ENCODE assay signal across 31 mouse cellular contexts in genomic region chr1:168057479-168057878, GRCm38 (mm10).
DNase-seq lines count a peak whose midpoint lies in the region; ATAC-seq and TF ChIP-seq lines count a peak whose summit lies in the region.
"Had no signal": no experiment of that assay in that cellular context is flagged by ENCODE, and none has a peak within 500 bp of the region (broad histone marks: within the 10 kb centered on the region; RNA-seq: fewer than 3 reads in every experiment).

No protein-coding gene starts in this region.

- TF ChIP-seq CTCF in brain, embryonic 14.5 days (IDR thresholded peaks at IDR 0.05; ENCODE audit: borderline replicate concordance, extremely low read depth, insufficient read depth, insufficient read length) = no peak

- H3K27me3 ChIP-seq in heart, embryonic 11.5 days (ENCODE audit: control insufficient read depth, insufficient read depth, low read length) = no peaks in the 10 kb centered on the region
- H3K27me3 ChIP-seq: embryonic facial prominence, embryonic 13.5 days; forebrain, embryonic 15.5 days; intestine, embryonic 15.5 days; limb, embryonic 15.5 days; liver, embryonic 13.5 days had no signal

- H3K9me3 ChIP-seq in heart, embryonic 11.5 days (replicated peaks; ENCODE audit: control insufficient read depth, low read length) = no peaks in the 10 kb centered on the region
- H3K9me3 ChIP-seq: embryonic facial prominence, embryonic 13.5 days; forebrain, embryonic 10.5 days; forebrain, embryonic 15.5 days; hindbrain, embryonic 10.5 days; intestine, embryonic 15.5 days; limb, embryonic 10.5 days; limb, embryonic 15.5 days; liver, embryonic 13.5 days; midbrain, embryonic 10.5 days had no signal

- H3K4me1 ChIP-seq in heart, embryonic 11.5 days (ENCODE audit: control insufficient read depth, insufficient read depth, low read length) = 0 out of 2 replicates have a peak, but pooled peaks cover 4% of the 10 kb centered on the region
- H3K4me1 ChIP-seq: embryonic facial prominence, embryonic 13.5 days; intestine, embryonic 15.5 days; limb, embryonic 15.5 days; liver, embryonic 13.5 days had no signal

- no peak overlapping the region for H3K9ac ChIP-seq in heart, embryonic 11.5 days (ENCODE audit: low read depth, low read length)
- H3K9ac ChIP-seq: embryonic facial prominence, embryonic 13.5 days; forebrain, embryonic 15.5 days; intestine, embryonic 15.5 days; limb, embryonic 15.5 days; liver, embryonic 13.5 days; lung, embryonic 14.5 days had no signal

- ATAC-seq in heart, embryonic 11.5 days (replicated peaks; ENCODE audit: insufficient number of reproducible peaks, low FRiP score, low TSS enrichment) = peak; percentile 59; the same call in 1 of the 2 replicates
- no peak for ATAC-seq in frontal cortex, adult (ENCODE audit: low TSS enrichment)
- ATAC-seq: forebrain, embryonic 15.5 days; hindbrain, embryonic 16.5 days; intestine, embryonic 15.5 days had no signal

- 42% methylated on average over 9 of the region's 9 CpGs for WGBS in heart, embryonic 11.5 days (ENCODE audit: insufficient replicate concordance)

- no peak for TF ChIP-seq POLR2A in brain, embryonic 14.5 days (IDR thresholded peaks at IDR 0.05; ENCODE audit: borderline replicate concordance, extremely low read depth, insufficient read depth, insufficient read length, poor library complexity, severe bottlenecking)

- H3K4me2 ChIP-seq in heart, embryonic 11.5 days = no peak overlapping the region
- H3K4me2 ChIP-seq: embryonic facial prominence, embryonic 13.5 days; forebrain, embryonic 15.5 days; intestine, embryonic 15.5 days; limb, embryonic 15.5 days; liver, embryonic 13.5 days; lung, embryonic 14.5 days had no signal

- H3K27ac ChIP-seq in heart, embryonic 11.5 days (ENCODE audit: low read depth, low read length) = no peak overlapping the region
- H3K27ac ChIP-seq: embryonic facial prominence, embryonic 13.5 days; forebrain, embryonic 15.5 days; gastrocnemius, adult 2 months; heart, adult 2 months; intestine, embryonic 15.5 days; kidney, postnatal 0 days; limb, embryonic 10.5 days; limb, embryonic 15.5 days; liver, embryonic 13.5 days had no signal

- no peaks in the 10 kb centered on the region for H3K36me3 ChIP-seq in heart, embryonic 11.5 days (ENCODE audit: control insufficient read depth, insufficient read depth, low read length)
- H3K36me3 ChIP-seq: embryonic facial prominence, embryonic 13.5 days; forebrain, embryonic 10.5 days; forebrain, embryonic 15.5 days; hindbrain, embryonic 10.5 days; intestine, embryonic 15.5 days; limb, embryonic 10.5 days; limb, embryonic 15.5 days; liver, embryonic 13.5 days; midbrain, embryonic 10.5 days had no signal

- DNase-seq in heart, adult 9 months (ENCODE audit: low spot score in 2 of 2) = no peak
- DNase-seq in lung, postnatal 14 days = peak; percentile 9
- no peak for DNase-seq in lung, adult 18-20 months
- peak; percentile 52 for DNase-seq in R1 (ENCODE audit: low read depth, low spot score)
- DNase-seq in brain, embryonic 14.5 days (ENCODE audit: low read depth) = peak; percentile 18
- no peak for DNase-seq in right cerebral cortex, postnatal 4 days
- DNase-seq: adrenal gland, postnatal 14 days; B cell, adult 2 months; cerebellum, adult 11-12 months; cerebellum, postnatal 10 days; gastrocnemius, adult 2 months; gastrocnemius, postnatal 36 days; heart, adult 2 months; kidney, adult 8-10 months; liver, embryonic 13.5 days; lung, embryonic 14.5 days; right cerebral cortex, postnatal 25 days; spleen, adult 18-20 months; thymus, postnatal 14 days had no signal

- H3K4me3 ChIP-seq in heart, embryonic 11.5 days (ENCODE audit: low read depth, low read length) = no peak overlapping the region
- H3K4me3 ChIP-seq: embryonic facial prominence, embryonic 13.5 days; forebrain, embryonic 10.5 days; forebrain, embryonic 15.5 days; gastrocnemius, adult 2 months; heart, adult 2 months; hindbrain, embryonic 10.5 days; intestine, embryonic 15.5 days; limb, embryonic 10.5 days; limb, embryonic 15.5 days; liver, embryonic 13.5 days had no signal

Comparison
In these comparisons a context has a peak if more than half of its experiments do, and no peak if none do; other contexts are left out.
1. DNase-seq: peak in lung, postnatal 14 days (single experiment), R1 (single experiment) and brain, embryonic 14.5 days (single experiment); none in heart, adult 9 months (0 of 2), lung, adult 18-20 months (0 of 2) and right cerebral cortex, postnatal 4 days (single experiment).